Comparison of ENCODE assay signal across 8 mouse cellular contexts in genomic region chr13:21468061-21469019, GRCm38 (mm10). TPM values are rescaled to one million over a fixed set of nuclear protein-coding genes. Genes with fewer than 3 reads are reported as not detected.
DNase-seq lines count a peak whose midpoint lies in the region; ATAC-seq lines count a peak whose summit lies in the region.

TSS of gene Nkapl (minus strand) at chr13:21468509.

- H3K27me3 ChIP-seq in embryonic facial prominence, embryonic 10.5 days (replicated peaks; ENCODE audit: low read depth, poor library complexity, severe bottlenecking) = peaks cover 32% of the 10 kb centered on the region
- no peaks in the 10 kb centered on the region; the same call in 1 of the 2 replicates for H3K27me3 ChIP-seq in midbrain, embryonic 11.5 days (ENCODE audit: control insufficient read depth, insufficient read depth, low read length)

- peak within 1 kb of the TSS; percentile 84 for H3K27ac ChIP-seq in embryonic facial prominence, embryonic 10.5 days (replicated peaks)
- 0 out of 2 replicates have a peak within 1 kb of the TSS, but pooled peaks have one; percentile 1 for H3K27ac ChIP-seq in midbrain, embryonic 11.5 days (ENCODE audit: low read depth, low read length)

- under 1% methylated on average over 54 of the region's 54 CpGs for WGBS in embryonic facial prominence, embryonic 10.5 days
- WGBS in midbrain, embryonic 11.5 days = under 1% methylated on average over 54 of the region's 54 CpGs

- DNase-seq in adrenal gland, postnatal 14 days = peak; percentile 92
- DNase-seq in embryonic facial prominence, embryonic 10.5 days (ENCODE audit: low spot score) = peak; percentile 90
- peak; percentile 73 for DNase-seq in kidney, adult 11 months
- DNase-seq in left cerebral cortex, postnatal 4 days = peak; percentile 80
- DNase-seq in midbrain, embryonic 11.5 days (ENCODE audit: low spot score, missing footprints) = peak; percentile 97
- peak; percentile 73 for DNase-seq in right cerebral cortex, postnatal 4 days
- no peak for DNase-seq in MN1 (ENCODE audit: low spot score)

- H3K4me1 ChIP-seq in embryonic facial prominence, embryonic 10.5 days = peaks cover 10% of the 10 kb centered on the region; the same call in 1 of the 2 replicates
- H3K4me1 ChIP-seq in midbrain, embryonic 11.5 days (ENCODE audit: control insufficient read depth, insufficient read depth, low read length) = 0 out of 2 replicates have a peak, but pooled peaks cover 2% of the 10 kb centered on the region

- intact Hi-C loops in left cerebral cortex, postnatal 4 days (cut with DNase I) = no loop called here

- H3K36me3 ChIP-seq in embryonic facial prominence, embryonic 10.5 days (replicated peaks) = no peaks in the 10 kb centered on the region
- H3K36me3 ChIP-seq in midbrain, embryonic 11.5 days (ENCODE audit: control insufficient read depth, insufficient read depth, low read length) = no peaks in the 10 kb centered on the region

- peak within 1 kb of the TSS; percentile 67 for H3K4me2 ChIP-seq in midbrain, embryonic 11.5 days

- peak within 1 kb of the TSS; percentile 70 for H3K9ac ChIP-seq in midbrain, embryonic 11.5 days (ENCODE audit: low read length)

- ATAC-seq in granulocyte monocyte progenitor cell, adult 5-6 weeks (replicated peaks; ENCODE audit: poor library complexity, severe bottlenecking) = peak; percentile 99
- peak; percentile 99 for ATAC-seq in midbrain, embryonic 11.5 days (ENCODE audit: low FRiP score)

- peak within 1 kb of the TSS; percentile 68 for H3K4me3 ChIP-seq in embryonic facial prominence, embryonic 10.5 days
- peak within 1 kb of the TSS; percentile 42 for H3K4me3 ChIP-seq in midbrain, embryonic 11.5 days (ENCODE audit: low read depth, low read length)

- H3K9me3 ChIP-seq in embryonic facial prominence, embryonic 10.5 days = no peaks in the 10 kb centered on the region
- no peaks in the 10 kb centered on the region for H3K9me3 ChIP-seq in midbrain, embryonic 11.5 days (ENCODE audit: control insufficient read depth, low read length)

RNA-seq across cellular contexts. Expression of gene Nkapl, which starts in this region (rescaled TPM):
- total RNA-seq in adrenal gland, postnatal 14 days (2021) = 1.4 and 1.7 TPM in 2 replicates
- 1.3 and 2.0 TPM in 2 replicates for polyA plus RNA-seq in embryonic facial prominence, embryonic 10.5 days (2016; fragmentation: Nextera tagmentation; extraction: Ambion mirVana)
- total RNA-seq in granulocyte monocyte progenitor cell, adult 5-6 weeks (2014; fragmentation: Nextera tagmentation) = 0.43 TPM in 1 of 2 replicates, not detected in the other
- total RNA-seq in granulocyte monocyte progenitor cell, adult 5-6 weeks (2017) = not detected in 2 replicates
- 1 to 10 TPM in 1 of 2 experiments, under 1 TPM in 1; 0.97 to 1.5 TPM for total RNA-seq in left cerebral cortex, postnatal 4 days (2021)
- 2.6 and 2.7 TPM in 2 replicates for polyA plus RNA-seq in midbrain, embryonic 11.5 days (2014; fragmentation: Nextera tagmentation; extraction: Ambion mirVana)

Comparison
In these comparisons a context has a peak if more than half of its experiments do, and no peak if none do; other contexts are left out.
1. Peak in ATAC-seq in granulocyte monocyte progenitor cell, adult 5-6 weeks; RNA of the gene not detected or under 1 TPM.